Mouse (Mus musculus): ENCODE results near the gene Pik3r5.

DNA sequence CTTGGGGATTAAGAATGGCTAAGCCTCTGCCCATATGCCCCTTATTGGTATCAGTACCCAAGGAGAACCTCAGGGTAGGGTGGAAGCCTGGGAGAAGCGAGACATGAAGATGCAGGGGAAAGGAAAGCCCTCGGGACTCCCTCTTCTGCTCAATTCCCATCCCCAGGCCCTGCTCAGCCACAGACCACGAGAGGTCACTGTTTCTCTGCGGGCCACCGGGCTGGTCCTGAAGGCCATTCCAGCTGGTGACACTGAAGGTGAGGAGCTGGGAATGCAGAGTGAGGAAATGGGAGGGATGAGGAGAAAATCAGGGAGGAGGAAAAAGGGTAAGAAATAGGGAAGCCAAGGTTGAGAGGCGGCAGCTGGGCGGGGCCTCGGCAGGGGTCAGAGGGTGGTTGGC lies 112.6 kb downstream of the Pik3r5 start:
- TF ChIP-seq HCFC1 (IDR thresholded peaks at IDR 0.05; ENCODE audit: borderline replicate concordance, insufficient read depth, low read length) (no peak), MAFK (IDR thresholded peaks at IDR 0.05; ENCODE audit: insufficient read depth, low read depth, low read length) (no peak), ZNF384 (IDR thresholded peaks at IDR 0.05; ENCODE audit: low read depth, low read length) (no peak), ZC3H11A (IDR thresholded peaks at IDR 0.05; ENCODE audit: borderline replicate concordance, low read depth, low read length) (no peak)
